Mouse (Mus musculus) splenic B cell, adult 2 months (primary cell): ENCODE data around the gene Slc25a25.
"Not testable (repeated sequence)": the region's sequence is repeated elsewhere in the genome, so short reads cannot be mapped to it uniquely, and the experiment has no call there.

Source experiments
- DNase-seq: peaks from one replicate; pipeline ENCODE4 v3.0.0-alpha.2; 2011; ENCODE audit warnings: low read depth, low spot score
- H3K27me3 ChIP-seq: 2 replicates; pipeline ENCODE4 v1.6.1; 2012; ENCODE audit warnings: mild to moderate bottlenecking, low read length, moderate library complexity, mixed read lengths; ENCODE audit not compliant: control insufficient read depth, poor library complexity, insufficient read depth, severe bottlenecking
- H3K36me3 ChIP-seq: 2 replicates; pipeline ENCODE4 v1.6.1; 2012; ENCODE audit warnings: mild to moderate bottlenecking, low read length, moderate library complexity, mixed read lengths; ENCODE audit not compliant: control insufficient read depth, poor library complexity, insufficient read depth, severe bottlenecking

Slc25a25 gene

GRCm38 (mm10) chr2:32450881-32451844 lies at the start of gene Slc25a25:
Gene Slc25a25 (minus strand): TSS chr2:32451445.
- Histone ChIP-seq H3K27me3 (no peaks in the 10 kb centered on the region), H3K36me3 (no peaks in the 10 kb centered on the region; the same call in 1 of the 2 replicates)
- peak; percentile 98 for DNase-seq

DNA sequence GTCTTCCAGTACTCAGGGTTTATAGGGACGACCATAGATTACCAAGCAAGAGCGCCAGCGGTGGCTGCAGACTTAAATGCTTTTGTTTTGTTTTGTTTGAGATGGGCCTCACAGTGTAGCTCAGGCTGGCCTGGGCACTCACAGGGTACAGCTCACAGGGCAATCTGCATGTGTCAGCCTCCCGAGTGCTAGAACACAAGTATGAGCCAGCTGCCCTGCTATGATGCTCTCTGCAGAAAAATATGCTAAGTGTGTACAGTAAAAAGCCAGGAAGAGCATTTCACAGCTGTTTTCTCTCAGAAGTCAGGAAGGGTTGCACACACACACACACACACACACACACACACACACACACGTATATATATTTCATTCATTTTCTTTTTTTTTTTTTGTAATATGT lies 49.2 kb upstream of the Slc25a25 start:
- no peaks in the 10 kb centered on the region for H3K36me3 ChIP-seq
- no peaks in the 10 kb centered on the region for H3K27me3 ChIP-seq
- DNase-seq, result no peak

- Histone ChIP-seq H3K27me3 (no peaks in the 10 kb centered on the region), H3K36me3 (no peaks in the 10 kb centered on the region)
- no peak for DNase-seq
These were observed 48.1 kb upstream of the Slc25a25 start for GRCm38 (mm10) chr2:32499365-32499764.

GRCm38 (mm10) chr2:32496190-32496589 lies 44.9 kb upstream of the Slc25a25 start:
- no peaks in the 10 kb centered on the region for H3K27me3 ChIP-seq
- DNase-seq, result no peak
- H3K36me3 ChIP-seq, result no peaks in the 10 kb centered on the region

- H3K36me3 ChIP-seq, result no peaks in the 10 kb centered on the region
- peak; percentile 81 for DNase-seq
- H3K27me3 ChIP-seq, result no peaks in the 10 kb centered on the region
These were observed 44.0 kb upstream of the Slc25a25 start for GRCm38 (mm10) chr2:32495185-32495726.

DNA sequence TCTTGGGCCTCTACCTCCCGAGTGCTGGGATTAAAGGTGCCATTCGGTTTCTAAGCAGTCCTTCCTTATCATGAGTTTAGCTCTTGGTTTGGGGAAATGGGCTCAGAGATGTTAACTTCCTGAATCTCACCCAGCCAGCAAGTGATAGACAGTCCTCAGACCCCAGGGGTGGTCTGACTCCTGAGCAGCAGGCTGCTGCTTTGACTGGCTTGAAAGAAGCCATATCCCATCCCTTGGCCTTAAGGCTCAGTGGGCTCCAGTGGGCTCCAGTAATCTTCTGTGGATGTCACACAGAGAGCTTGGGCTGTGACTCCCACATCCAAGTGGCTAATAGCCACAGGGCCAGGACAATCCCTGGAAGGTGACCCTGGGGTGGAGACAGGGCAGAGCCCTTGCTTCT lies 43.3 kb upstream of the Slc25a25 start:
- DNase-seq, result peak; percentile 29
- Histone ChIP-seq H3K36me3 (no peaks in the 10 kb centered on the region), H3K27me3 (no peaks in the 10 kb centered on the region)

- DNase-seq, result peak; percentile 50
- Histone ChIP-seq H3K27me3 (no peaks in the 10 kb centered on the region), H3K36me3 (no peaks in the 10 kb centered on the region)
These were observed 42.1 kb upstream of the Slc25a25 start for GRCm38 (mm10) chr2:32493301-32493701.

- Histone ChIP-seq H3K27me3 (no peaks in the 10 kb centered on the region), H3K36me3 (no peaks in the 10 kb centered on the region)
- DNase-seq, result no peak
These were observed 41.4 kb upstream of the Slc25a25 start for GRCm38 (mm10) chr2:32492661-32493060.

GRCm38 (mm10) chr2:32490730-32491129 lies 39.5 kb upstream of the Slc25a25 start:
- not testable (repeated sequence) for H3K27me3 ChIP-seq, DNase-seq, H3K36me3 ChIP-seq

- H3K36me3 ChIP-seq, result no peaks in the 10 kb centered on the region
- H3K27me3 ChIP-seq, result no peaks in the 10 kb centered on the region
- DNase-seq, result peak; percentile 90
These were observed 37.4 kb upstream of the Slc25a25 start for GRCm38 (mm10) chr2:32488679-32489078.

- H3K27me3 ChIP-seq, result no peaks in the 10 kb centered on the region
- H3K36me3 ChIP-seq, result no peaks in the 10 kb centered on the region
- DNase-seq, result peak; percentile 94
These were observed 35.9 kb upstream of the Slc25a25 start for GRCm38 (mm10) chr2:32487124-32487623.

DNA sequence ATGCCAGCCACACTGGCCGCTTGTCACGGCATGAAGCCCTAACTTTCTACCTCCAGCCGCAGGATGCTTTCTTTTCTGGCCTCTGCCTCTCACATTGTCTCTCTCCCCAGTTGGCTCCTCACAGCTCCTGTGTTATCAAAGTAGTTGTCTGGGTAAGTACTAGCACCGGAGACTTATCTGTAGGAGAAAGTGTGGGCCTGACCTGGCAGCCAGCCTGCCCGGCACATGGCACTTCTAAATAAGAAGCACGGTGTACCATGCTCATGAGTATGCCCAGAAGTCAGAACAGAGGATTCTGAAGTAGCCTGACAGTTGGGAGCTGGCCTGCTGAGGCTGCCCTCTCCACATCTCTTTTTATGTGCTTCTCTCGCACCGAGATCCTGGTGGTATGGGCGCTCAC lies 34.9 kb upstream of the Slc25a25 start:
- Histone ChIP-seq H3K27me3 (no peaks in the 10 kb centered on the region), H3K36me3 (no peaks in the 10 kb centered on the region)
- DNase-seq, result no peak

- DNase-seq, result no peak
- no peaks in the 10 kb centered on the region for H3K36me3 ChIP-seq
- no peaks in the 10 kb centered on the region for H3K27me3 ChIP-seq
These were observed 34.5 kb upstream of the Slc25a25 start for GRCm38 (mm10) chr2:32485751-32486150.

DNA sequence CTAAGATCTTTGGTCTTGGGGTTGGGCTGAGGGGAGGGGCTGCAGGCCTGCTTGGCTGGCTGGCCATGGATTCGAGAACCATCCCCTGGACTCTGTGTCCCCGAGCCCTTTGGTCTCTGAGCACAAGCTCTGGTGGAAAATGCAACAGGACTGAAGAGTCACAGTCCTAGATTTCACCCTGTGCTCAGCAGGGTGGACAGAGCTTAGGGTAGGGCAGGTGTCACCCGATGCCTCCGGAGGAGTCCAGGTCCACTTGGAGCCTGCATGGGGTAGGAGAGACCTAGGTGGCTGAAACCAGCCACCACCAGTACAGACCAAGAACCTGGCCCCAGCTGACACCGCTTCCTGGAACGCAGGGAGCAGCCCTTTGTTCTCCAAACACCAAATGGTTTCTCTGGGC lies 33.7 kb upstream of the Slc25a25 start:
- DNase-seq, result no peak
- Histone ChIP-seq H3K27me3 (no peaks in the 10 kb centered on the region), H3K36me3 (no peaks in the 10 kb centered on the region)

DNA sequence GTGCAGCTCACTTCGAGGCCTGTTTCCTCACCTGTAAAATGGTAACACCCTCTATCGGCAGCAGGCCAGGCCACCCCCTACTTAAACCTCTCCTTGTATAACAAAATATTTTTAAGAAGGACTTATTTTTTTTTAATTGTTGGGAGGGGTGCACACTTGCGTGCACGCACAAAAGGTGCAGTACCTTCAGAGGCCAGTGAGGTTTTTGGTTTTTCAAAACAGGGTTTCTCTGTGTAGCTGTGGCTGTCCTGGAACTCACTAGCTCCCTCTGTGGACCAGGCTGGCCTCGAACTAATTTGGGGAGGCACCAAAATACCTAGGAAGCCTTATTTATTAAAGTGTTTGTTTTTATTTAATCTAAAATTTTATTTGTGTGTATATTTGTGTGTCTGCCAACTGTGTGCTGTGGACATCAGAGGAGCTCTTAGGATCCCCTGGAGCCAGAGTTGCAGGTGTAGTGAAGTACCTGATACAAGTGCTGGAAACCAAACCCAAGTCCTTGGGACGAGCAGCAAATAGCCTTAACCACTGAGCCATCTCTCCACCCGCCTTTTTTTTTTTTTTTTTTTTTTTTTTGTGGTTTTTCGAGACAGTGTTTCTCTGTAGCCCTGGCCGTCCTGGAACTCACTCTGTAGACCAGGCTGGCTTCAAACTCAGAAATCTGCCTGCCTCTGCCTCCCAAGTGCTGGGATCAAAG lies 32.1 kb upstream of the Slc25a25 start:
- Histone ChIP-seq H3K36me3 (no peaks in the 10 kb centered on the region), H3K27me3 (no peaks in the 10 kb centered on the region)
- peak; percentile 42 for DNase-seq
